Comparison of ENCODE assay signal across 23 mouse cellular contexts in the genomic region with DNA sequence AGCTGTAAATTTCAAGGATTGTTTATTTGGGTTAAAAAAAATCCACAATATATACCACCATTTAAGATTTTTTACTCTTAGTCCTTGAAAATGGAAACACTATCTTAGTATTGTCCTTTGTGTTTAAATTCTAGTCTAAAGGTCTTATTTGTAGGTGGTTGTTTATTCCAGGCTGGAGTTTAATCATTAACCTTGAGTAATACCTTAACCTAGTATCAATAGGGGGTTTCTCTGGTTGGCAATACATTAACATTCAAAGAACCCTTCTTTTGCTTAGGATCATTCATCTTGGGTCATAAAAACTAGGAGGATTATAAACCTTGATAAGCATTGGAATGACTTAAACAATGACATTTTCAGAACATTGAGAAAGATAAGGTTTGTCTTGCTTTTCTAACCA.
"Had no signal": no experiment of that assay in that cellular context is flagged by ENCODE, and none has a peak within 500 bp of the region (broad histone marks: within the 10 kb centered on the region; RNA-seq: fewer than 3 reads in every experiment).

No protein-coding gene starts in this region.

- H3K27me3 ChIP-seq: heart, embryonic 13.5 days; heart, embryonic 15.5 days; liver, embryonic 13.5 days; liver, embryonic 15.5 days had no signal

- H3K4me2 ChIP-seq: heart, embryonic 11.5 days; heart, embryonic 13.5 days; heart, embryonic 15.5 days; hindbrain, embryonic 12.5 days; hindbrain, embryonic 15.5 days; limb, embryonic 12.5 days; liver, embryonic 13.5 days; liver, embryonic 15.5 days had no signal

- H3K4me3 ChIP-seq: heart, adult 2 months; heart, embryonic 13.5 days; heart, embryonic 15.5 days; hindbrain, embryonic 10.5 days; hindbrain, embryonic 12.5 days; hindbrain, embryonic 15.5 days; layer of hippocampus, adult 2 months; left cerebral cortex, adult 2 months; limb, embryonic 10.5 days; limb, embryonic 12.5 days; liver, embryonic 13.5 days; liver, embryonic 15.5 days had no signal

- H3K4me1 ChIP-seq: heart, embryonic 15.5 days; hindbrain, embryonic 10.5 days; hindbrain, embryonic 12.5 days; hindbrain, embryonic 15.5 days; limb, embryonic 10.5 days; limb, embryonic 12.5 days; liver, embryonic 13.5 days; liver, embryonic 15.5 days had no signal

- DNase-seq: forebrain, postnatal 0 days; gastrocnemius, postnatal 14 days; gastrocnemius, postnatal 36 days; heart, adult 11 months; heart, adult 2 months; heart, postnatal 4 days; kidney, adult 18-20 months; kidney, postnatal 10 days; kidney, postnatal 25 days; liver, embryonic 13.5 days; lung, adult 2 months had no signal

- H3K27ac ChIP-seq: heart, adult 2 months; heart, embryonic 13.5 days; heart, embryonic 15.5 days; hindbrain, embryonic 10.5 days; hindbrain, embryonic 12.5 days; hindbrain, embryonic 15.5 days; hindbrain, postnatal 0 days; layer of hippocampus, adult 2 months; left cerebral cortex, adult 2 months; limb, embryonic 10.5 days; limb, embryonic 12.5 days; liver, embryonic 13.5 days; liver, embryonic 15.5 days had no signal

- ATAC-seq: forebrain, postnatal 0 days; hindbrain, postnatal 0 days had no signal

- H3K9ac ChIP-seq: forebrain, postnatal 0 days; heart, embryonic 13.5 days; heart, embryonic 15.5 days; hindbrain, embryonic 12.5 days; hindbrain, embryonic 15.5 days; limb, embryonic 12.5 days; liver, embryonic 13.5 days; liver, embryonic 15.5 days had no signal

- H3K9me3 ChIP-seq: heart, embryonic 13.5 days; heart, embryonic 15.5 days; hindbrain, embryonic 10.5 days; hindbrain, embryonic 12.5 days; hindbrain, embryonic 15.5 days; limb, embryonic 10.5 days; limb, embryonic 12.5 days; liver, embryonic 13.5 days; liver, embryonic 15.5 days had no signal

- H3K36me3 ChIP-seq: heart, embryonic 13.5 days; heart, embryonic 15.5 days; hindbrain, embryonic 10.5 days; hindbrain, embryonic 12.5 days; hindbrain, embryonic 15.5 days; limb, embryonic 10.5 days; limb, embryonic 12.5 days; liver, embryonic 13.5 days; liver, embryonic 15.5 days had no signal
